Comparison of ENCODE assay signal across 31 mouse cellular contexts in genomic region chr7:128204179-128204578, GRCm38 (mm10). TPM values are rescaled to one million over a fixed set of nuclear protein-coding genes. Genes with fewer than 3 reads are reported as not detected.
DNase-seq lines count a peak whose midpoint lies in the region; ATAC-seq and TF ChIP-seq lines count a peak whose summit lies in the region.
"Had no signal": no experiment of that assay in that cellular context is flagged by ENCODE, and none has a peak within 500 bp of the region (broad histone marks: within the 10 kb centered on the region; RNA-seq: fewer than 3 reads in every experiment).

No protein-coding gene starts in this region.

- intact Hi-C loops in heart, postnatal 36 days (cut with DNase I): loop anchor here (10.0 kb wide), 1 partner anchor 409 kb away; no protein-coding TSS in a partner anchor

- no peak for ATAC-seq in heart, embryonic 15.5 days (replicated peaks; ENCODE audit: insufficient number of reproducible peaks, insufficient read depth, low FRiP score, low read depth)
- no peak for ATAC-seq in liver, postnatal 0 days
- ATAC-seq: forebrain, embryonic 14.5 days; forebrain, postnatal 0 days; hindbrain, postnatal 0 days; inflammation-experienced regulatory T-cells, adult 6 months; intestine, embryonic 16.5 days had no signal

- peak overlapping the region; percentile 92; the same call in 1 of the 2 replicates for H3K27ac ChIP-seq in heart, embryonic 15.5 days
- no peak overlapping the region for H3K27ac ChIP-seq in liver, postnatal 0 days (ENCODE audit: low read depth)
- H3K27ac ChIP-seq: embryonic facial prominence, embryonic 12.5 days; embryonic facial prominence, embryonic 15.5 days; hindbrain, embryonic 14.5 days; hindbrain, postnatal 0 days had no signal

- no peak overlapping the region for H3K9ac ChIP-seq in heart, embryonic 15.5 days
- H3K9ac ChIP-seq in liver, postnatal 0 days (replicated peaks): no peak overlapping the region
- H3K9ac ChIP-seq: embryonic facial prominence, embryonic 12.5 days; embryonic facial prominence, embryonic 15.5 days; forebrain, postnatal 0 days; hindbrain, embryonic 14.5 days had no signal

- DNase-seq in heart, adult 11 months: peak; percentile 80
- no peak for DNase-seq in heart, postnatal 36 days
- no peak for DNase-seq in heart, adult 8-10 months (ENCODE audit: low spot score)
- DNase-seq in liver, postnatal 0 days: peak; percentile 6
- DNase-seq in liver: no peak
- DNase-seq: adrenal gland, adult 2 months; adrenal gland, postnatal 14 days; B cell, adult 2 months; cerebellum, adult 11 months; cerebellum, adult 2 months; cerebellum, adult 9-11 months; cerebellum, postnatal 25 days; forebrain, postnatal 0 days; gastrocnemius, postnatal 10 days; gastrocnemius, postnatal 36 days; heart, postnatal 4 days; kidney, adult 18-20 months had no signal

- H3K27me3 ChIP-seq in heart, embryonic 15.5 days: no peaks in the 10 kb centered on the region
- H3K27me3 ChIP-seq in liver, postnatal 0 days (ENCODE audit: insufficient read depth, low read length): no peaks in the 10 kb centered on the region
- peaks cover 14% of the 10 kb centered on the region for H3K27me3 ChIP-seq in myocyte (ENCODE audit: control insufficient read depth, insufficient read depth, insufficient read length)
- H3K27me3 ChIP-seq: embryonic facial prominence, embryonic 12.5 days; embryonic facial prominence, embryonic 15.5 days had no signal

- H3K9me3 ChIP-seq in heart, embryonic 15.5 days (replicated peaks): no peaks in the 10 kb centered on the region
- no peaks in the 10 kb centered on the region for H3K9me3 ChIP-seq in liver, postnatal 0 days (ENCODE audit: low read length)
- H3K9me3 ChIP-seq: embryonic facial prominence, embryonic 12.5 days; embryonic facial prominence, embryonic 15.5 days; G1E had no signal

- H3K4me3 ChIP-seq in heart, embryonic 15.5 days: no peak overlapping the region
- no peak overlapping the region for H3K4me3 ChIP-seq in liver, postnatal 0 days (ENCODE audit: low read depth, low read length)
- peak overlapping the region; percentile 93 for H3K4me3 ChIP-seq in myocyte
- H3K4me3 ChIP-seq: embryonic facial prominence, embryonic 12.5 days; embryonic facial prominence, embryonic 15.5 days had no signal

- TF ChIP-seq CTCF in liver, postnatal 0 days (IDR thresholded peaks at IDR 0.05; ENCODE audit: low read depth): no peak

- H3K36me3 ChIP-seq in heart, embryonic 15.5 days: no peaks in the 10 kb centered on the region; the same call in 1 of the 2 replicates
- no peaks in the 10 kb centered on the region for H3K36me3 ChIP-seq in liver, postnatal 0 days (replicated peaks; ENCODE audit: insufficient read depth, low read length)
- H3K36me3 ChIP-seq in myocyte (ENCODE audit: control insufficient read depth, insufficient read depth): peaks cover 13% of the 10 kb centered on the region
- H3K36me3 ChIP-seq: embryonic facial prominence, embryonic 12.5 days; embryonic facial prominence, embryonic 15.5 days; G1E had no signal

- no peak overlapping the region for H3ac ChIP-seq in myocyte (ENCODE audit: control insufficient read depth, insufficient read length)

- TF ChIP-seq EP300 in liver, postnatal 0 days (IDR thresholded peaks at IDR 0.05; ENCODE audit: low read depth): no peak

- H3K4me2 ChIP-seq in heart, embryonic 15.5 days: peak overlapping the region; percentile 51; the same call in 1 of the 2 replicates
- H3K4me2 ChIP-seq in liver, postnatal 0 days (ENCODE audit: low read depth, low read length): no peak overlapping the region
- peak overlapping the region; percentile 69 for H3K4me2 ChIP-seq in myocyte (ENCODE audit: low read depth)
- H3K4me2 ChIP-seq: embryonic facial prominence, embryonic 12.5 days; embryonic facial prominence, embryonic 15.5 days; hindbrain, embryonic 14.5 days had no signal

- peak; percentile 60 for TF ChIP-seq POLR2A in myocyte (IDR thresholded peaks at IDR 0.05; ENCODE audit: insufficient read length, low read depth)

- H3K79me2 ChIP-seq in myocyte (ENCODE audit: control insufficient read depth, insufficient read depth): peaks cover 3% of the 10 kb centered on the region

- H3K4me1 ChIP-seq in heart, embryonic 15.5 days (replicated peaks): peaks cover 11% of the 10 kb centered on the region
- H3K4me1 ChIP-seq in liver, postnatal 0 days (ENCODE audit: insufficient read depth): no peaks in the 10 kb centered on the region
- H3K4me1 ChIP-seq: embryonic facial prominence, embryonic 12.5 days; embryonic facial prominence, embryonic 15.5 days had no signal

- WGBS in heart, embryonic 15.5 days: 90% methylated on average over 8 of the region's 8 CpGs
- 83% methylated on average over 8 of the region's 8 CpGs for WGBS in liver, postnatal 0 days (ENCODE audit: insufficient replicate concordance)

TF ChIP-seq in myocyte, 11 proteins besides CTCF, POLR2A, EP300 and RAD21:
- TF ChIP-seq POLR2AphosphoS2 (IDR thresholded peaks at IDR 0.05; ENCODE audit: insufficient read length, low read depth): peak; percentile 34
- no peak for TF ChIP-seq REST (IDR thresholded peaks at IDR 0.05; ENCODE audit: insufficient read depth, insufficient read length)
TF ChIP-seq in myocyte: peak in this region for 1.

RNA-seq across cellular contexts. Expression of gene Cox6a2, which starts 2.0 kb away (rescaled TPM):
- 1,000 to 10,000 TPM; 2,318 to 2,864 TPM for total RNA-seq in heart, postnatal 36 days (2021)
- polyA plus RNA-seq in heart, embryonic 15.5 days (2015; fragmentation: Nextera tagmentation; extraction: Ambion mirVana): 718 and 1,101 TPM in 2 replicates
- total RNA-seq in heart, adult 8-10 months (2022): 1,000 to 10,000 TPM; 2,334 to 3,880 (median 3,044) TPM
- 1.1 and 15.6 TPM in 2 replicates for polyA plus RNA-seq in liver, postnatal 0 days (2015; fragmentation: Nextera tagmentation; extraction: Ambion mirVana)
- polyA plus RNA-seq in myocyte (2012; fragmentation: generic; extraction: Trizol): 1,017 TPM
- total RNA-seq: adrenal gland, postnatal 14 days; hindbrain, postnatal 0 days had no signal
- polyA plus RNA-seq: forebrain, embryonic 11.5 days; hindbrain, embryonic 14.5 days had no signal

RNA-seq across cellular contexts. Expression of gene Armc5, which starts 33.0 kb away (rescaled TPM):
- total RNA-seq in heart, postnatal 36 days (2021): 1 to 10 TPM; 7.4 to 8.4 TPM
- polyA plus RNA-seq in heart, embryonic 15.5 days (2015; fragmentation: Nextera tagmentation; extraction: Ambion mirVana): 11.5 and 14.9 TPM in 2 replicates
- 10 to 100 TPM in 1 of 4 experiments, 1 to 10 TPM in 3; 7.0 to 10.5 (median 7.9) TPM for total RNA-seq in heart, adult 8-10 months (2022)
- 5.4 and 5.6 TPM in 2 replicates for polyA plus RNA-seq in liver, postnatal 0 days (2015; fragmentation: Nextera tagmentation; extraction: Ambion mirVana)
- polyA plus RNA-seq in myocyte (2012; fragmentation: generic; extraction: Trizol): 16.7 TPM

RNA-seq across cellular contexts. Expression of gene 9130023H24Rik, which starts 33.7 kb away (rescaled TPM):
- 1 to 10 TPM; 2.9 to 4.2 TPM for total RNA-seq in heart, postnatal 36 days (2021)
- polyA plus RNA-seq in heart, embryonic 15.5 days (2015; fragmentation: Nextera tagmentation; extraction: Ambion mirVana): 5.8 and 6.1 TPM in 2 replicates
- total RNA-seq in heart, adult 8-10 months (2022): 1 to 10 TPM; 3.0 to 4.0 (median 3.6) TPM
- 1.7 and 2.2 TPM in 2 replicates for polyA plus RNA-seq in liver, postnatal 0 days (2015; fragmentation: Nextera tagmentation; extraction: Ambion mirVana)
- 3.3 TPM for polyA plus RNA-seq in myocyte (2012; fragmentation: generic; extraction: Trizol)

RNA-seq across cellular contexts. Expression of gene Tgfb1i1, which starts 42.4 kb away (rescaled TPM):
- 10 to 100 TPM; 17.4 to 20.8 TPM for total RNA-seq in heart, postnatal 36 days (2021)
- polyA plus RNA-seq in heart, embryonic 15.5 days (2015; fragmentation: Nextera tagmentation; extraction: Ambion mirVana): 160 and 174 TPM in 2 replicates
- 10 to 100 TPM; 13.5 to 15.7 (median 14.6) TPM for total RNA-seq in heart, adult 8-10 months (2022)
- 10.1 and 10.4 TPM in 2 replicates for polyA plus RNA-seq in liver, postnatal 0 days (2015; fragmentation: Nextera tagmentation; extraction: Ambion mirVana)
- 58.1 TPM for polyA plus RNA-seq in myocyte (2012; fragmentation: generic; extraction: Trizol)
- total RNA-seq: CH12.LX had no signal

RNA-seq across cellular contexts. Expression of gene Itgad, which starts 50.0 kb away (rescaled TPM):
- total RNA-seq in heart, postnatal 36 days (2021): 1 to 10 TPM in 1 of 2 experiments, under 1 TPM in 1; 0.36 to 1.2 TPM
- 0.20 TPM in 2 replicates for polyA plus RNA-seq in heart, embryonic 15.5 days (2015; fragmentation: Nextera tagmentation; extraction: Ambion mirVana)
- total RNA-seq in heart, adult 8-10 months (2022): under 1 TPM in 1 of 4 experiments, not detected in 3; 0.09 TPM
- polyA plus RNA-seq in liver, postnatal 0 days (2015; fragmentation: Nextera tagmentation; extraction: Ambion mirVana): 0.28 and 0.31 TPM in 2 replicates
- 0.13 TPM for polyA plus RNA-seq in myocyte (2012; fragmentation: generic; extraction: Trizol)
- total RNA-seq: CH12.LX; common myeloid progenitor, adult 5-6 weeks; G1E; gastrocnemius, postnatal 36 days; hindbrain, postnatal 0 days had no signal
- polyA plus RNA-seq: embryonic facial prominence, embryonic 12.5 days; embryonic facial prominence, embryonic 15.5 days; forebrain, embryonic 11.5 days; forebrain, embryonic 14.5 days; hindbrain, embryonic 11.5 days; hindbrain, embryonic 14.5 days; hindbrain, postnatal 0 days had no signal

Comparison
In these comparisons a context has a peak if more than half of its experiments do, and no peak if none do; other contexts are left out.
1. DNase-seq: peak in heart, adult 11 months (single experiment) and liver, postnatal 0 days (single experiment); none in heart, postnatal 36 days (0 of 2), heart, adult 8-10 months (single experiment) and liver (single experiment).
2. RNA of gene Cox6a2, which starts 2.0 kb away (polyA plus RNA-seq): 718 to 1,101 TPM in heart, embryonic 15.5 days and 1,017 TPM in myocyte (single experiment); 1.1 to 15.6 TPM in liver, postnatal 0 days; every median in the first group is over 10 times any median in the second.